Mouse (Mus musculus): Measurements from ENCODE around the gene Ifnl3.

- TF ChIP-seq EP300 (IDR thresholded peaks at IDR 0.05; ENCODE audit: low read depth) (no peak), CTCF (IDR thresholded peaks at IDR 0.05; ENCODE audit: low read depth) (peak; percentile 79)
Observed at GRCm38 (mm10) chr7:28490410-28490809, 32.2 kb upstream of the Ifnl3 start.

Measured in liver, postnatal 0 days (tissue).